Mouse (Mus musculus) CD4-positive, CD25-positive, alpha-beta regulatory T cell, adult 4 months (primary cell): Measurements from ENCODE around the gene Cir1. TPM values are rescaled to one million over a fixed set of nuclear protein-coding genes. Genes with fewer than 3 reads are reported as not detected.
A peak's percentile ranks its signal among the peaks of the same experiment; 100 is the strongest.

Experiments used
- ATAC-seq: one replicate; pipeline ENCODE4 v1.8.0; 2017
- polyA plus RNA-seq, 2 experiments: library from polyadenylated mRNA; unstranded; fragments of 100-300 nt; shearing (Covaris generic); gene quantifications; one replicate each; pipeline ENCODE4 v1.2.1; 2017

The Cir1 gene
- polyA plus RNA-seq, 2 experiments from 2014 or later = 18.1 to 29.4 TPM

DNA sequence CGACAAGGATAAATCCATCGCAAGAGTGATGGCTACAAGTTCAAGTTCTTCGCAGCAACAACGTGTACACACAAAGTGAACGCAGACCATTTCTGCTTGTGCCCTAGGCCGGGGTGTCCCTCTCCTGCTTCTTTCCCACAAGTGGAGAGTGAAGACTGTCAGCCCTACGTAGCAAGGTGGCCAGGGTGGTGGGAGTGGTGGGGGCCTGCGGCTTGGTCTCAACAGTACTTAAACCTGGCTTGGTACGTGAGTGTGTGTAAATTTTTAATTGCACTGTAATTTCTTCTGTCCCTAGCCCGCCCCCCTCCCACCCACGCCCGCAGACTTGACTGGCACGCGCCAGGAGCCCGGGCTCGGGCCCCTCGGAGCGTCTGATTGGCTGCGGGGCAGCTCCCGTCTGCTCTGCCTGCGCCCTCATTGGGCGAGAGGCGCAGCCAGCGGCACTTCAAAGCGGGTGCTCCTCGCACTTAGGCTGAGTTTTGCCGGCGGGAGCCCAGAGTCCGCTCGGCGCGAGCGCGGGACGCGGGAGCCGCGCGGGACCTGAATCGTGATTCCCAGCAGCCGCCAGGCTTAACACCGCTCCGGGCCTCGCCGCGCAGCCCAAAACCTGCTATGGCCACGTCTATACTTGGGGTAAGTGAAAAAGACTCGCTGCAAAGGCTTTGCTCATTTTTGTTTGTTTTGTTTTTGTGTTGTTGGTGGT, 40.9 kb downstream of the Cir1 start, which contains the start of gene Sp9:
Sp9 (plus strand) TSS at position 467 of the 703 bp plus-strand sequence.
- ATAC-seq = peak; percentile 35

DNA sequence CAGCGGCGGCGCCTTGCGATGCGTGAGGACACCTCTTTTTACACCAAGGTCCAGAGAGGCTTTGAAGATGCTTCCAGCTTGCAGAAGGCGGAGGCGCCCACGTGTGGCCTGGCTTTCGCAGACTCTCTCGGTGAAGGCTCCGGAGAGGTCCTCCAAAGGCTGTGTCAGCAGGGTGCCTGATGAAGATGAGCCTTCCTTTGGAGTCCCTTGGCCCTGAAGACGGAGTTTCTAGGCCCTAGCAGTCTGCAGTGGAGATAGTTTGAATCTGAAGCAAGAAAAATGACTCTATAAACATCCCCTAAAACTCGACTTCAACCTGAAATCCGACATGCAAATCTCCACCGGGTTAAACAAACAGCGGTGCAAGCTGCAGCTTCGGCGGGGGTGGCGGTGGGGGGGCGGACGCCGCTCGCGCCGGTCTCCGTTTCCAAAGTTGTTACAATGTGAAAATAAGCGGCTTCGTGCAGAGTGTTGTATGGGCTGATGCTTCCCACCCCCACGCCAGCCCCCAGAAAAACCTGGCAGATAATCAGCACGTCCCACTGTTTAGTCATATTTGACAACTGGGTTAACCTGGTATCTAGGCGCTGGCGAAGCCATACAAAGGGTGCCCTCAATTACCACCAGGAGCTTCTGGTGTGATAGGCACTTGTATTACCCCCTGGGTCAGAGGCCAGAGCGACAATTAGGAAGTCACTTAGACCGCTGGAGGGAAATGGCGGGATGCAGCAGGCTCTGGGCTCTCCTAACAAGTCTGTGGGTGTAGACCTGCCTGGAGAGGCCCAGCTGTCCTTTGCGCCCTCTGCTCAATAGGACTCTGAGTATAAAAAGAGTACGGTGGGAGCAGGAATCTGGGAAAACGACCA, 41.7 kb downstream of the Cir1 start:
- ATAC-seq = peak; percentile 15

DNA sequence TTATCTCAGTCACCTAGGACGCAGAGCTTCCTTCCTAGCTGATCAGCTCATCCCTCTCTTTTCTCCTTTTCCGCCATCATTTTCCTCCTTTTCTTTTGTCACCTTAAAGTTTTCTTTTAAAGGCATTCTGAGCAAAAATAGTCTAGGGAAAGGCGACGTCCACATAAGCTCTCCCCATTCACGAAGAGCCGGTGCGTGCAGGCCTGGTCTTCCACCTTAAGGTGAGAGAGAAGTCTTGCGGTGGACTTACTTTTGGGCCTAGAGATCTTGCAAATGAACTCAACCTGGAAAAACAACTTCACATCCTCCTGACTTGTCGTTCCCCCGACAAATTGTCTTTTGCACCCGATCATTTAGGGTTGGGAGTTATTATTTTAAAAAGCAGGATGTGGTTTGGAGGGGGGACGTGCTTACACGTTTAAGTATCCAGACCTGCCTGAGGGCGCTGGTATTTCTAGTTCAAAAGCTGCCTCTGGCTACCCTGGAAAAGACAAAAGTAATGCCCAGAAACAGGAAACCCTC, 42.4 kb downstream of the Cir1 start:
- ATAC-seq = peak; percentile 51

DNA sequence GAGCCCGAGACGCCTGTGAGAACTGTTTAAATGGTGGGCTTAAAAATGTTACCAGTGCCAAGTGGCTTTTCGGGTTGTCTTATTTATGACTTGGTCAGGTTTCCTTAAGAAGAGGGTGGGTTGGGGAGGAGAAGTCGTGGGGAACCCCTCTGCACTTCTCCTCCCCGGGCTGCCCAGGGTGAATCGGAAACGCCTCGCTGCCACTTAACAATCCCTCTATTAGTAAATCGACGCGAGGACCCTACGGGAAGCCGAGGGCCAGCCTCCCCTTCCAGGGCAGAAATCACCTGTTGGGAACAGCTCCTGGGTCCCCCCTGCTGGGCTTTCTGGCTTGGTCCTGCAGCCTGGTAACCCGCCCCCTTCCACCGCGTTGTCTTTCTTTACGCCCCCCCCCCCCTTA, 42.8 kb downstream of the Cir1 start:
- no peak for ATAC-seq

DNA sequence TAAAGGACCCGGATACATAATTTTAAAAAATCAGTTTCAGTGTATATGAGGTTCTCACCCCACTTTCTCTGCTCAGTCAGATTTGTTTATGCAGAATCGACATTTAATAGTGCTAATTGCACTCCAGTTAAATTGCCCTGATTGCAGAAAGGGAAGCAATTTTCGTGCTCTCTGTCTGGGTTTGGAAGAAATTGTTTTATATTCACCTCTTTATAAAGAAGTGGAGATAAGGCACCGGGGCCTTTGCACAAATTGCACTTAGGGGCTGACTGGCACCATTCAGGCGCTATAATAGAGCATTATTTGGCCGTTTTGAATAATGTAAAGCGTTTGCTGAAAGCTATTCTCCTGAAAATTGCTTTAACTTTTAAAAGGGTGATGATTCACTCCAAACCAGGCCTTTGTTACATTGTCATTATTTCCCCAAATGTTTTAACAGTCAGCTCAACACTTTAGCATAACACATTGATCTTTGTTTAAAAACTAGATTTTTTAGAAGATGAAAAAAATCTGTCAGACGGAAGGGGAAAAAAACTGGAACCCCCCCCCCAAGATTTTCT, 43.6 kb downstream of the Cir1 start:
- no peak for ATAC-seq

DNA sequence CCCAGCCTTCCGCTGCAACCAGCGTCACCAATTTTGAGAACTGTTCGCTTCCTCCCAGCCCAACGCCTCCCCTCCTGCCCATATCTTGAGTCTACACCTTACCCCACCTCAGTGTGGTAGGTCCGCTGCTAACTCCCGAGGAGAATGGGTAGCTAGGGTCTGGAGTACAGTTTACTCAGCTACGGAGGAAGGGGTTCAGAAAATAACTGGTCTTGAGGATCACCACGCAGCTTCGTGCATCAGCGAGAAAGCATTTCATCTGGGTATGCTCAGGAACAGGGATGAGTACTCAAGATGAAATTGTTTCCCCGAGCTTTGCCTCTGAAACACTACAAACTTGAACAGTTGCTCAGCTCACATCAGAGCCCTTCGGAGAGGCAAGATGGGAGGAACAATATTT, 44.2 kb downstream of the Cir1 start:
- no peak for ATAC-seq

DNA sequence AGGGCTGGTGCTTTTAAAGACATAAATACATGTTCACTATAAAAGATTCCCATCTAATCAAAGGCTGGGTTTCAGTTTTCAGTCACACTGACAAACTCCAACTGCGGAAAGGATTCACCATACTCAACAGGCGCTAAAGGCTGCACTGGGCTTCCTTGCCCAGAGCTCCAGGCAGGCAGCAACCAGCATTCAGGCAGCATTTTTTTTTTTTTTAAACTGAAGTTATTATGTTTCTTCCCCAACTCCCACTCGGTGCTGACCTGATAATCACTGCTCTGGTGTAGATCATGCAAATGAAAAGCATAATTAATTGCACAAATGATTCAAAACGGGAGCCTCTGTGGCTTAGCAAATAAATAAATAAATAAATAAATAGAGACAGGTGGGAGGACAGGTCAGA, 44.7 kb downstream of the Cir1 start:
- no peak for ATAC-seq

DNA sequence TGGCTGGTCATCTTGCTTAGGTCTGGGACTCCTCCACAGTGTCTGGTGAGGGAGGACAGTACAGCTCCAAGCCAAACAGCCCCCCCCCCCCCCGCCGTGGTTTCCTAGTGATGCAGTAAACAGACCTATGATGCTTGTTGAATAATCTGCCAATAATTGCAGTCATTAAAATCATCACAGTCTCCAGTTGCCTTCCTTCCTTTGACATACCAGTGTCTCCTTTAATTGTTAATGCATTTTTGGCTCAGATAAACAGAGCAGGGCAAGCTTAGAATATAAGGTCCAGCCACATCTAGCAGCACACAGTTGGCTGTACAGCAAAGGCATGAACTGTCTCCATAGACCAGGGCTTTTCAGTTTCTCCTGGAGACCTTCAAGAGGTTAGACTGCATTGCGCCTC, 45.3 kb downstream of the Cir1 start:
- ATAC-seq = no peak

DNA sequence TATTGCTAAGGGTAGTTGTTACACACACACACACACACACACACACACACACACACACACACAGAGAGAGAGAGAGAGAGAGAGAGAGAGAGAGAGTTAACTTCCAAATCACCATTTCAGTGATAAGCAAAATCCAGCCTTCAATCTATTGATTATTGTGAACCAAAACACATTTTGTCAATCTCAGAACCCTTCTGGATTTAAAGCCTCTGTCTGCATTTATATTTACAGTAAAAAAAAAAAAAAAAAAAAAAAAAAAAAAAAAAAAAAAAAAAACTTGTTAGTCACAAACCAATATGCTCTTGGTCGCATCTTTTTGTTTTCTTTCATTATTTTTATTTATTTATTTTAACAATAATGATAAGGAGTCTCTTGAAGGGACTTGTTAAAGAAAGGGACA, 45.9 kb downstream of the Cir1 start:
- no peak for ATAC-seq

DNA sequence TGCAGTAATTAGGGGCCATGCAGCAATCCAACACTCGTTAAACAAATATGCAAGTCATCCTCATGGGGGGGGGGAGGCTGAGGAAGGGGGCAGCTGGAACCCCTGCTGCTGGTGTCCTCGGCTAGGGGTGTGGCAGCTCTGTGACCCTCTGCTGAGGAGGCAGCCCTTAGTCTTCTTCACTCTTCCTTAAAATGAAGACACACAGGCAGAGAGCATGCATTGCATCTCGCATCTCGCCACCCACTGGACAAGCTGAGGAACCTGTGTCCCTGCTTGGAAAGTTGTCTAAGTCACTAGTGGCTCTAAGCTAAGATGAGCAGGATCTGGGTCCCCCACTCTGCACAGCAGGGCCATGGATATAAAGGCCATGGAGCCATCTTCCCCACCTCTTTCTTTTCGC, 46.5 kb downstream of the Cir1 start:
- no peak for ATAC-seq

DNA sequence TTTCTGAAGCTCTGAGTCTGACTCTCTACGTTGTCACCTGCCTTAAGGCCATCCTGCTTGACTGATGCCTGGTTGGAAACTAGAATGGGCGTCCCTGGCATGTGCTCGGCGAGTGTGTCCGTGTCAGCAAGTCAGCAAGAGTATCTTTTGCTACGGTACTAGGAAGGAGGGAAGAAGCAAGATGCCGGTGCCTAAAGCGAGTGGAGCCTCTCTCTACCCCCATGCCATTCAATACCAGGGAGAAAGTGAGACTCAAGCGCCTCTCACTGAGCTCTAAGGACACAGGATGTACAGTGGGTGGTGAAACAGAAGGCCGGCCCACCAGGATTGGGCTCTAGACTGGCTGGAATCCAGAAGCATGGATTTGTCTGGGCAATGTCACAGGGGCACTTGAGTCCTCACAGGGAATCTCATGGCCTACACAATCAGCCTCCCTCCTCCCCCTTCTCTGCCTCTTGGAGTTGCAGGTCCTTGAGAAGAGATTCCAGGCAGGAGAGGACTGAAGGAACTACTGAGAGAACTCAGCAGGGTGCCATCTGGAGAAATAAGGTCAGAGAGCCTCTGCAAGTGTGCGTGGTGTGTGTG, 47.8 kb downstream of the Cir1 start:
- peak; percentile 22 for ATAC-seq

DNA sequence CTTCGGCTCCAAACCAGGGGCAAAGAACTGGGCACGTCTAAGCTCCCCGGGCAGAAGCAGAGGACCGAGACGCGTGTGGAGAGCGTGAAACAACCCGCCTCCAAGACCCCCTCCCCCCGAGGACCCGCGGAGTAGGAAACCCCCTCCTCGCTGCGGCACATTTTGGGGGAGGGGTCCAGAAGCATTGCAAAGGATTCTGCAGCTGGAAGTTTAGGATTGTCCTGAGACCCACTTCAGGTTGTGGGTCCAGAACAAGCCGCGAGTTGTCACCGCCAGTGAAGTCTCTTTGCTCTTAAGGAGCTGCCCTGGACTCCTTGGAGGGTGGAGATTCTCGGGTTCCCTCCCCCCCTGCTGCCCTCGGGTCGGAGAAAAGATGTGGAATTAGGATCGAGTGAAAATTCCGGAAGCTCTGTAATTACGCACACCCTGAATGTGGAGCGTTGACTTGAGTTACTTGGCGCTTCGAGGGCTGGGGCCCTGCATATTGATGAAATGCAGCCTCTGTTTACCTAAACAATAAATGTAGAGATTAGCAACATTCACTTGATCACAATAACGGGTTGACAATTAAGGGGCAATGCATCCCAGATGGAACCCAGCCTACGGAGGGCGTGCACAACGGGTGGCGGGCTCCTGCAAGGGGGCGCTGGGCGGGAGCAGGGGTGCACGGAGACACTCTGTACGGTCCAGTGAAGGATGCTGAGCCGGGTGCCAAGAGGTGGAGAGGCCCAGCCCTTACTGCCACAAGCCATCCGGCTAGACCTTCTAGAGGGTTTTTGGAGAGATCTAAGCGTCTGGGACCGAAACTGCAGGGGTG, 48.5 kb downstream of the Cir1 start:
- peak; percentile 23 for ATAC-seq

DNA sequence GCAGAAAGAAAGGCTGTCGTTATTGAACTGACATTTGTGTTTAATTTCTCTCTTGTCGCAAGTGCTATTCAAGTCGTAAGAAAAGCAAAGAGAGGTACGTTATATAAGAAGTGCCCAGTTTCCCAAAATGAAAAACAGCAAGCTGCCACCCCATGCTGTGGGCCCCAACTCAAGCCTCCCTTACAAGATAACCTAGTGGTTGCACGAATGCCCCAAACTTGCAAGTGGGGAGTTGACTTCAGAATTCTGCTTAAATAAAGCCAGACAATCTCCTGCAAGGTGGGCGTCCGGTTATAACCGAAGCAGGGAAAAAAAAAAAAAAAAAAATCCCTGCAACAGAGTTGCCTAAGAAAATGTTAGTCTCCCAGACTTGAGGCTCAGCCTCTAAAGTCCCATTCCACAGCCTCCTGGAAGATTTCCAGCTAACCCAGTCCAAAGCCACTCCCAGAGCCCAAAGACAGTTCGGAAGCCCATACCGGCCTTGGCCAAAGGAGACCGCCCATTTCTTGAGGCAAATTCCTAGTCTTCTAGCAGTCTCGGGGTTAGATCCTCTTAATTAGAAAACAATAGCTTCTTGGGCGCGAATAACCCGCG, 49.2 kb downstream of the Cir1 start:
- no peak for ATAC-seq

DNA sequence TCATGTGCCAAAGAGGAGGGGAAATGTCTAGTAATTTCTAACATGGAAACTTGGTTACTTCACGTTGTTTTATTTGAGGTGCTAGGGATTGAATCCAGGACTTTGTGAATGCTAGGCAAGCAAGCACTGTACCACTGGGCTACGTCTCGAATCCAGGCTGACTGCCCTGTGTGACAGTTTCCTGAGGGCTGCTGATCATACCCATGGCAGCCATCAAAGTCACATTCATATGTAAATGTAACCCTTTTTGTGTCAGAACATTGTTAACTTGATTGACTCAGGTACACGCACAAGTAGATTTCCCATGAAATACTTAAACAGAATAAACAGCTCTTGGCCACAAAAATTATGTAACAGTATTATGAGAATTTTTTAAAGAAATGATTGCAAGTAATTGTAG, 63.8 kb downstream of the Cir1 start:
- ATAC-seq = no peak

DNA sequence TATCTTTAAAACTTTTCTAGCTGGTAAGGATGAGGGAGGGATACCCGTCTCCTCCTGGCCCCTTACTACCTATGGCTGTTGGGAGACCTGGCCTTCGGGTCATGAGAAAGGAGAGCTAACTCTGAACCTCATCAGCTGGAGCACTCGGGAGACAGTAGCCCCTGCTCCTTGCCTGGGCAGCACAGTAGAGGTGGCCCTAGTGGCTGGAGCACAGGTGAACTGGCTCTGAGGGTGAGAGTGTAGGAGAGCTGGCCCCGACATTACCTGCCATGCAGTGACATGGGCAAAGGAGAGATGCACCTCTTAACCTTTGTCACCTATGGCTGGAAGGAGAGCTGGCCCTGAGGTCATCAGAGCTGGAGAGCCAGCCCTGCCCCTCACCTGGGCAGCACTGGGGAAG, 71.2 kb downstream of the Cir1 start:
- no peak for ATAC-seq

Other genes starting within 250 kb of the Cir1 start
- gene Ola1, start 93.8 kb downstream of the Cir1 start, polyA plus RNA-seq = 10 to 100 TPM; 77.4 to 77.6 TPM
- not detected for gene Sp9, start 40.8 kb downstream of the Cir1 start, polyA plus RNA-seq
- gene Scrn3, start 100 bp downstream of the Cir1 start, polyA plus RNA-seq = 10 to 100 TPM; 11.4 to 11.5 TPM
- 10 to 100 TPM; 13.4 to 22.5 TPM for gene Gpr155, start 73.9 kb upstream of the Cir1 start, polyA plus RNA-seq
- gene Wipf1, start 217.0 kb upstream of the Cir1 start, polyA plus RNA-seq = 10 to 100 TPM; 54.2 to 66.6 TPM